Mouse (Mus musculus) heart, postnatal 0 days (tissue): Measurements from ENCODE around the gene Olfr444. TPM values are rescaled to one million over a fixed set of nuclear protein-coding genes. Genes with fewer than 3 reads are reported as not detected.

ENCODE experiments used
- ATAC-seq: fragments of 200-750 bp; cut with Nextera tagmentation; 2 replicates; pipeline ENCODE4 v1.8.0; 2017; ENCODE audit warnings: low read depth, moderate number of reproducible peaks, moderate library complexity; ENCODE audit not compliant: insufficient read depth
- DNase-seq: peaks from one replicate; pipeline ENCODE4 v3.0.0-alpha.2; 2016; ENCODE audit warnings: low spot score
- H3K27ac ChIP-seq: fragments of 300-500 bp; sonication (generic); 2 replicates; pipeline ENCODE4 v1.5.1; 2014; ENCODE audit warnings: low read depth, mild to moderate bottlenecking
- H3K27me3 ChIP-seq: fragments of 300-500 bp; sonication (generic); 2 replicates; pipeline ENCODE4 v1.6.1; 2014; ENCODE audit warnings: low read length, mixed read lengths; ENCODE audit not compliant: control insufficient read depth, insufficient read depth
- H3K36me3 ChIP-seq: fragments of 300-500 bp; sonication (generic); replicated peaks from 2 replicates; pipeline ENCODE4 v1.6.1; 2014; ENCODE audit warnings: low read length, mixed read lengths; ENCODE audit not compliant: control insufficient read depth, insufficient read depth
- H3K4me1 ChIP-seq: fragments of 300-500 bp; sonication (generic); 2 replicates; pipeline ENCODE4 v1.6.1; 2014; ENCODE audit warnings: antibody characterized with exemption; ENCODE audit not compliant: control insufficient read depth, insufficient read depth
- H3K4me2 ChIP-seq: fragments of 300-500 bp; sonication (generic); 2 replicates; pipeline ENCODE4 v1.6.1; 2014; ENCODE audit warnings: low read depth, mild to moderate bottlenecking, low read length, moderate library complexity
- H3K4me3 ChIP-seq: fragments of 300-500 bp; sonication (generic); 2 replicates; pipeline ENCODE4 v1.5.1; 2014; ENCODE audit warnings: low read depth, low read length
- H3K9ac ChIP-seq: fragments of 300-500 bp; sonication (generic); replicated peaks from 2 replicates; pipeline ENCODE4 v1.6.1; 2014; ENCODE audit warnings: low read depth, low read length, mixed read lengths
- H3K9me3 ChIP-seq: fragments of 300-500 bp; sonication (generic); replicated peaks from 2 replicates; pipeline ENCODE4 v1.6.1; 2016; ENCODE audit warnings: low read length; ENCODE audit not compliant: control insufficient read depth
- CTCF ChIP-seq: IDR thresholded peaks from 2 replicates; pipeline ENCODE4 v1.5.1; 2016; ENCODE audit warnings: antibody characterized with exemption, control low read depth, low read depth
- EP300 ChIP-seq: IDR thresholded peaks from 2 replicates; pipeline ENCODE4 v1.6.1; 2016; ENCODE audit warnings: antibody characterized with exemption, low read depth
- WGBS: fragments of 180-500 bp; shearing (Covaris S2); extraction: QIAGEN DNeasy Blood & Tissue Kit; methylation state at CpG from one replicate; pipeline ENCODE4 v1.1.7; 2014; 5-methylcytosine and 5-hydroxymethylcytosine counted together
- polyA plus RNA-seq: library from polyadenylated mRNA; unstranded; fragments of >200 nt; fragmentation: Nextera tagmentation; extraction: Ambion mirVana; gene quantifications from 2 replicates; pipeline ENCODE4 v1.2.1, GENCODE M21; 2015
- total RNA-seq: library from RNA; depleted of rRNA; stranded (reverse); fragments of >200 nt; gene quantifications from 2 replicates; pipeline ENCODE4 v1.2.3, GENCODE M21; 2014; ENCODE audit warnings: low replicate concordance; rRNA removed

Olfr444 gene
- total RNA-seq (not detected in 2 replicates), polyA plus RNA-seq (not detected in 2 replicates)

DNA sequence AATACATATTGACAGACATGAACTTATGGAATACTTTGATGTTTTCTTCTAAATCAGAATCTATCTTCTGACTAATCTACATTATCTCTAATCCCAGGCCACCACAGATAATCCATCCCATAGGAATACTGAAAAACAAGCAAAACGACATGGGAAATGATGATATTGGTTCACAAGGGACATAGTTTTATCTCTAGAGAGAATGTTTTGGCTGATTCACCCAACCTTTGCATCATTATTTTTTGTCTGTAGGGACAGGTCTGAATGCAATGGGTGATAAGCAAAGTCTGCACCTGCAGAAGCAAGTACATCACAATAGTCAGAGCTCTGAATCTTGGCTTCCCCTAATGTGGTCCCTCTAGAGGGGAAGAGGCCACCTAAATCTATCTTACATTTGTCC, at the start of gene Olfr444:
Olfr444 (plus strand) TSS at position 301 of the 400 bp plus-strand sequence.
- no peaks in the 10 kb centered on the region for H3K4me1 ChIP-seq
- WGBS: 46% methylated on average over 1 of the region's 1 CpGs

DNA sequence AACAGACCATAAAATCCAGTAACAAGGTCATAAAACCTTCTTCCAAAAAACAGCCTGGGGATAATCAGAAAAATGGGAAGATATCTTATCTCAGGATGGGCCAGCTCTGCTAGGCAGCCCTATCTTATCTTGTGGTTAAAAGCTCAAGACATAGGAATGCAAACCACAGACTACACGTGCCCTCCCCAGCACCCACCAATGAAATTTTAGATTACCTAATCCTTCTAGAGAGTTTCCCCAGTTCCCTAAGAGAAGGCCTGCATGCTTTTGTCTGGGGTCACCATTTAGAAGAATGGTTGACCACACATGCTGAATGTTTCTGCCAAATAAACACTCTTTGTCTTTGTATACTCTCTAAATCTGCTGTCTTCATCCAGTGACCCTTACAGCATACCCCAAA, 48.5 kb upstream of the Olfr444 start:
- DNase-seq (no peak), ATAC-seq (no peak)
- Histone ChIP-seq H3K36me3 (no peaks in the 10 kb centered on the region), H3K4me3 (no peak overlapping the region), H3K4me2 (no peak overlapping the region), H3K4me1 (no peaks in the 10 kb centered on the region), H3K9me3 (no peaks in the 10 kb centered on the region), H3K9ac (no peak overlapping the region), H3K27me3 (no peaks in the 10 kb centered on the region), H3K27ac (no peak overlapping the region)
- TF ChIP-seq CTCF: no peak
- no peak for TF ChIP-seq EP300
- WGBS: 0% methylated on average over 1 of the region's 1 CpGs

More for the DNA sequence above, at the start of gene Olfr444:
- ATAC-seq (no peak), DNase-seq (no peak)
- Histone ChIP-seq H3K36me3 (no peaks in the 10 kb centered on the region), H3K9me3 (no peaks in the 10 kb centered on the region), H3K27ac (no peak within 1 kb of the TSS), H3K4me2 (no peak within 1 kb of the TSS), H3K27me3 (no peaks in the 10 kb centered on the region), H3K4me3 (no peak within 1 kb of the TSS), H3K9ac (no peak within 1 kb of the TSS)
- TF ChIP-seq EP300 (no peak), CTCF (no peak)

DNA sequence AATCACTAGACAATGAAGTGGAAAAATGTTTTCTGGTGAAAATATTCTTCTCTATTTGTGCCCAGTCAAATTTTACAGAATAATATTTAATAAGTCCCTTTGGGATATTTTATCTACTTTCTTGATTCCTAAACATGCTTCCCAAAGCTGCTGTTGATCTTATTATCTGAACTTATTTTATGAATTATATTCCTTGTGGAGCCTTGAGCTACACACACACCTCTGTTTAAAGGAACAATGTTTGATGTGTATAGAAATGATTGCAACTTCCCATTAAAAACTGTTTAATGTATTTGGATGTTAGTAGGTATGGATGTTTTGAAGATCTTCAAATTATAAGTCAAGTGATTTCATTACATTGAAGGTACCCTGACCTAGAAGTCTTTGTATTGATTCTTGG, 40.3 kb upstream of the Olfr444 start, which contains the start of gene Olfr447:
Olfr447 (plus strand) TSS at position 301 of the 400 bp plus-strand sequence.
- TF ChIP-seq CTCF (no peak), EP300 (no peak)
- H3K4me3 ChIP-seq: no peak within 1 kb of the TSS
- ATAC-seq (no peak), DNase-seq (no peak)
- H3K4me1 ChIP-seq: no peaks in the 10 kb centered on the region
- H3K36me3 ChIP-seq: no peaks in the 10 kb centered on the region
- H3K27ac ChIP-seq: no peak within 1 kb of the TSS
- no peaks in the 10 kb centered on the region for H3K9me3 ChIP-seq
- no peak within 1 kb of the TSS for H3K4me2 ChIP-seq
- no peak within 1 kb of the TSS for H3K9ac ChIP-seq
- H3K27me3 ChIP-seq: no peaks in the 10 kb centered on the region

DNA sequence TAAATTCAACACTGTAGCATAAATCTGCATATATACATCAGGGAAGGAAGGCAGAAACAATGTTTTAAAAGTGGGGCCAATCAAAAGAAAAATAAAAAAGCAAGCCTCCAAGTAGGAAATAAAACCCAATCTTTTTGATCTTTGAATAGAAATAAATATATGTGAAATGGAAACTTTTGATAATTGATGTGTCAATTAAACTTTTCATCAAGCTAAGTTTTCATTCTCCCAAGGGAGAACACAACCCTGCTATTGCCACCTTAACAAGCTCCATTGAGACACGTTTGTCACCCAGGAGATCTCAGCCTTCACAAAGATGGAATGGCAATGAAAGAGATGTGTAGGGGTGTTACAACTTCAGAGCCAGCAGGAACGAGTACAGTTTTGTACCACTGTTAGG, 27.8 kb upstream of the Olfr444 start, which contains the start of gene Olfr446:
Olfr446 (plus strand) TSS at position 301 of the 400 bp plus-strand sequence.
- no peaks in the 10 kb centered on the region for H3K27me3 ChIP-seq
- 49% methylated on average over 2 of the region's 2 CpGs for WGBS
- H3K4me2 ChIP-seq: no peak within 1 kb of the TSS

DNA sequence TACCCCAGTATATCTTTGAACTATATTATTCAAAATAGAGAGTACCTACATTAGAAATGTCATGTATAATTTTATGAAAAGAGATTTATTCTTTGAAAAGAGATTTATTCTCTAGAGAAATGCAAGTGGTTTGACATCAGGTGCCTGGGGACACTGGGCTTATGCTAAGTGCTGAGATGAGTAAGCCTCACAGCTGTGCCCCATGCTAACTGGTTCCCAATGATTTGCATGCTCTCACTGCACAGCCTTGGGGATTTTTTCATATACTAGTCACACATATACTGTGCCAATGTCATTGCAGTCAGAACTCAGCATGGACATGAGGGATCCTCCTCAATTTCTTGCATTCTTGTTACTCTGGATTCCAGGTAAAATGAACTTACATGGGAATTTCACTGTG, 31.5 kb downstream of the Olfr444 start:
- no peaks in the 10 kb centered on the region for H3K36me3 ChIP-seq
- H3K27ac ChIP-seq: no peak overlapping the region
- H3K9me3 ChIP-seq: no peaks in the 10 kb centered on the region
- DNase-seq (no peak), ATAC-seq (no peak)
- no peaks in the 10 kb centered on the region for H3K27me3 ChIP-seq
- H3K4me1 ChIP-seq: no peaks in the 10 kb centered on the region
- H3K4me3 ChIP-seq: no peak overlapping the region
- H3K4me2 ChIP-seq: no peak overlapping the region
- no peak overlapping the region for H3K9ac ChIP-seq
- TF ChIP-seq CTCF: no peak
- no peak for TF ChIP-seq EP300

More for the DNA sequence above, 27.8 kb upstream of the Olfr444 start, which contains the start of gene Olfr446:
- DNase-seq: no peak
- Histone ChIP-seq H3K9me3 (no peaks in the 10 kb centered on the region), H3K36me3 (no peaks in the 10 kb centered on the region), H3K4me1 (no peaks in the 10 kb centered on the region), H3K4me3 (no peak within 1 kb of the TSS), H3K9ac (no peak within 1 kb of the TSS), H3K27ac (no peak within 1 kb of the TSS)
- ATAC-seq: no peak
- TF ChIP-seq CTCF (no peak), EP300 (no peak)

Other genes starting within 250 kb of the Olfr444 start
- gene Tcaf1, start 239.0 kb upstream of the Olfr444 start, total RNA-seq: 35.7 and 45.1 TPM in 2 replicates
- 23.9 and 24.8 TPM in 2 replicates for gene Tcaf1, start 239.0 kb upstream of the Olfr444 start, polyA plus RNA-seq
- gene Olfr453, start 209.7 kb upstream of the Olfr444 start, total RNA-seq: not detected in 2 replicates
- not detected in 2 replicates for gene Olfr453, start 209.7 kb upstream of the Olfr444 start, polyA plus RNA-seq
- gene Olfr38, start 192.7 kb upstream of the Olfr444 start, total RNA-seq: not detected in 2 replicates
- not detected in 2 replicates for gene Olfr38, start 192.7 kb upstream of the Olfr444 start, polyA plus RNA-seq
- not detected in 2 replicates for gene Olfr452, start 164.0 kb upstream of the Olfr444 start, total RNA-seq
- gene Olfr452, start 164.0 kb upstream of the Olfr444 start, polyA plus RNA-seq: not detected in 2 replicates
- gene Olfr450, start 137.1 kb upstream of the Olfr444 start, total RNA-seq: not detected in 2 replicates
- not detected in 2 replicates for gene Olfr450, start 137.1 kb upstream of the Olfr444 start, polyA plus RNA-seq
- not detected in 2 replicates for gene Olfr449, start 114.7 kb upstream of the Olfr444 start, total RNA-seq
- gene Olfr449, start 114.7 kb upstream of the Olfr444 start, polyA plus RNA-seq: not detected in 2 replicates
- not detected in 2 replicates for gene Olfr448, start 58.6 kb upstream of the Olfr444 start, total RNA-seq
- gene Olfr448, start 58.6 kb upstream of the Olfr444 start, polyA plus RNA-seq: not detected in 2 replicates
- not detected in 2 replicates for gene Olfr447, start 40.2 kb upstream of the Olfr444 start, total RNA-seq
- gene Olfr447, start 40.2 kb upstream of the Olfr444 start, polyA plus RNA-seq: not detected in 2 replicates
- not detected in 2 replicates for gene Olfr446, start 27.7 kb upstream of the Olfr444 start, total RNA-seq
- not detected in 2 replicates for gene Olfr446, start 27.7 kb upstream of the Olfr444 start, polyA plus RNA-seq
- not detected in 2 replicates for gene Olfr441, start 157.3 kb downstream of the Olfr444 start, total RNA-seq
- not detected in 2 replicates for gene Olfr441, start 157.3 kb downstream of the Olfr444 start, polyA plus RNA-seq
- not detected in 2 replicates for gene Olfr237-ps1, start 197.5 kb downstream of the Olfr444 start, total RNA-seq
- gene Olfr237-ps1, start 197.5 kb downstream of the Olfr444 start, polyA plus RNA-seq: not detected in 2 replicates
- not detected in 2 replicates for gene Olfr437, start 214.2 kb downstream of the Olfr444 start, total RNA-seq
- not detected in 2 replicates for gene Olfr437, start 214.2 kb downstream of the Olfr444 start, polyA plus RNA-seq
- not detected in 2 replicates for gene Olfr13, start 223.1 kb downstream of the Olfr444 start, total RNA-seq
- gene Olfr13, start 223.1 kb downstream of the Olfr444 start, polyA plus RNA-seq: not detected in 2 replicates
- not detected in 2 replicates for gene Olfr435, start 248.1 kb downstream of the Olfr444 start, total RNA-seq
- not detected in 2 replicates for gene Olfr435, start 248.1 kb downstream of the Olfr444 start, polyA plus RNA-seq